Mouse (Mus musculus): ENCODE measurements around the gene Gpx1. TPM values are rescaled to one million over a fixed set of nuclear protein-coding genes. Genes with fewer than 3 reads are reported as not detected.
A peak's percentile ranks its signal among the peaks of the same experiment; 100 is the strongest.

Gene Gpx1
- polyA plus RNA-seq (2012; rRNA removed) = 381 and 444 TPM in 2 replicates

DNA sequence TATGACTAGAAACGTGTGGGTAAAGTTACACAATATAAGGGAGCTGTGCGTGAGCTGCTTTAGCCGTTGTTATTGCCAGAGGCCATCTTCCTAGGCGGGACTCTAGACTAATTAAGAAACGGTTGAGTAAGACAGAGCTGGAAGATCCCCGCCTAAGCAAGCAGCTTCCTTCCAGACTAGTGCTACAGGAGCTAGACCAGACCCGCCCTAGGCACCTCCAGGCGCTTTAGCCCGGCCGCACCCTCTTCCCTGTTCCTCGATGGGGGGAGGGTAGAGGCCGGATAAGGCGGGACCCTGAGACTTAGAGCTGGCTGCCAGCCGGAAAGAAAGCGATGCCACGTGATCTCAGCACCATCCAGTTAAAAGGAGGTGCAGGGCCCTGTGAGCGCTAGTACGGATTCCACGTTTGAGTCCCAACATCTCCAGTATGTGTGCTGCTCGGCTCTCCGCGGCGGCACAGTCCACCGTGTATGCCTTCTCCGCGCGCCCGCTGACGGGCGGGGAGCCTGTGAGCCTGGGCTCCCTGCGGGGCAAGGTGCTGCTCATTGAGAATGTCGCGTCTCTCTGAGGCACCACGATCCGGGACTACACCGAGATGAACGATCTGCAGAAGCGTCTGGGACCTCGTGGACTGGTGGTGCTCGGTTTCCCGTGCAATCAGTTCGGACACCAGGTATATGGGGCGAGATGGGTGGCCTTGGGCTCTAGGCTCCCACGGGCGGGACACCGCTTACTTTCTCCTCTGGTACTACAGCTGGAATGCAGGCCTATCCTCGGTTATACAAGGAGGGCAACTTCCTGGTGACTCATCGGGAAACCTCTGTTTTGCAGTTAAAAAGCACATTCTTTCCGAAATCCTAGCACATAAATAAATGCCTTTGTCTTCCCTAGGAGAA is at the start of gene Gpx1:
Gene Gpx1, plus strand, starts transcription at position 18 of the 896 bp plus-strand sequence.
- TF ChIP-seq POLR2A (IDR thresholded peaks at IDR 0.05; ENCODE audit: borderline replicate concordance, extremely low read depth, insufficient read depth, insufficient read length, poor library complexity, severe bottlenecking) (peak; percentile 87; the same call in 1 of the 2 replicates), CTCF (IDR thresholded peaks at IDR 0.05; ENCODE audit: borderline replicate concordance, extremely low read depth, insufficient read depth, insufficient read length) (no peak)
- peak; percentile 97 for DNase-seq (ENCODE audit: low read depth)

DNA sequence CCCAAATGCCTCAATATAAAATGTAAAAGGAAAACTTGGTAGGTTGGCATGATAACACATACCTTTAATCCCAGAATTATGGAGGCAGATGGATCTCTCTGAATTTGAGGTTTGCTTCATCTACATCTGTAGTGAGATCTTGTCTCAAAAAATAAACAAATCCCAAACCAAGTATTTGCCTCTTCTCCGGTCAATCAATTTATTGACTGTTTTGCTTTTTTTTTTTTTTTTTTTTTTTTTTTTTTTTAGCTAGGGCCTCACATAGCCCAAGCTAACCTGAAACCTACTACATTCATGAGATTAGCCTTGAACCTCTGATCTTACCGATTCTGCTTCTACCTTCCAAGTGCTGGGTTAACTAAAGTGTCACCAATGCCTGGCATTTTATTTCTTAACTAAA is 49.4 kb upstream of the Gpx1 start:
- no peak for DNase-seq (ENCODE audit: low read depth)
- no peak for TF ChIP-seq CTCF (IDR thresholded peaks at IDR 0.05; ENCODE audit: borderline replicate concordance, extremely low read depth, insufficient read depth, insufficient read length)
- no peak for TF ChIP-seq POLR2A (IDR thresholded peaks at IDR 0.05; ENCODE audit: borderline replicate concordance, extremely low read depth, insufficient read depth, insufficient read length, poor library complexity, severe bottlenecking)

DNA sequence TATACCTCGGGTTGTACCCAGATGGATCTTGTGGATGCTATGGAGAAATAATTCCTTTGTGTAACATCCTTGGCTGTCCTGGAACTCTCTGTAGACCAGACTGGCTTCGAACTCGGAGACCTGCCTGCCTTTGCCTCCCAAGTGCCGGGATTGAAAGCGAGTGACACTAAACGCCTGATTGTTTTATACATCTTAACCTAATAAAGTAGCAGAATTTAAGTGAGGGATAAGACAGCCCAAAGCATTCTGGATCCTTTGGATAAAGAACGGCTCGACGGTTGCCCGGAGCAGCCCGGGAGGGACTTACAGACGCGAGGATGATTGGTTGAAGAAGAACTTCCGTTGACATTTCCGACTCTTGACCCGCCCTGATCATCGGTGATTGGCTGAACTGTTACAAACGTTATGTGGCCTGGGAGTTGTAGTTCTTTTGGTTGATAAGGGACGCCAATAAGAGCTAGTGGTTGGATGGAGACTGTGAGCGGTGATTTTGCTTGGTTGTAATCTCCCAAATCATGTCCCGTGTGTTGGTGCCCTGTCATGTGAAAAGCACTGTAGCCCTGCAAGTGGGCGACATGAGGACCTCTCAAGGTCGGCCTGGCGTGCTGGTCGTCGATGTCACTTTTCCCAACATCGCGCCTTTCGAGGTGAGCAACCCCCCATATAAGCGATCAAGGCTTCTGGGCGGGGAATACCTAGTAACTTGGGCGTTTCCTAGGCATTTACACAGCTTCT is 48.5 kb upstream of the Gpx1 start, which contains the start of gene Nicn1:
Gene Nicn1, plus strand, starts transcription at position 414 of the 735 bp plus-strand sequence.
- TF ChIP-seq POLR2A (IDR thresholded peaks at IDR 0.05; ENCODE audit: borderline replicate concordance, extremely low read depth, insufficient read depth, insufficient read length, poor library complexity, severe bottlenecking) = peak; percentile 65; the same call in 1 of the 2 replicates
- TF ChIP-seq CTCF (IDR thresholded peaks at IDR 0.05; ENCODE audit: borderline replicate concordance, extremely low read depth, insufficient read depth, insufficient read length) = no peak
- peak; percentile 100 for DNase-seq (ENCODE audit: low read depth)

DNA sequence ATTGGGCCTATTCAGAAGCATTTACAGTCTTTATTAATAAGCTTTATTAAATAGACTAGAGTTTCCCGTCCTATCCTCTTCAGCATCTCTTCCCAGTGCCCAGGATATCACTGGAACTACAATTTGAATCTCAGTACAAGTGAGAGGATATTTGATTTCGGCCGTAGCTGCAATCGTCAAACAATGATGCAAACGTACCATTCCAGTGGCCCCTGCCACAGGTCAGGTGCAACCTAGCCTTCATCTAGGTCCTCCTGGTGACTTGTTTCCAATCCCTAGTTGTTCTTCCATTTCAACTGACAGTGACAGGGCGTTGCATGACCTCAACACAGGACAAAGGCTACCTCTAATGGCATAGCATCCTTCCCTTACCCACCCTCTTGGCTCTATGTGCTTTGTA is 47.9 kb upstream of the Gpx1 start:
- TF ChIP-seq CTCF (IDR thresholded peaks at IDR 0.05; ENCODE audit: borderline replicate concordance, extremely low read depth, insufficient read depth, insufficient read length) (no peak), POLR2A (IDR thresholded peaks at IDR 0.05; ENCODE audit: borderline replicate concordance, extremely low read depth, insufficient read depth, insufficient read length, poor library complexity, severe bottlenecking) (no peak)
- DNase-seq (ENCODE audit: low read depth) = no peak

DNA sequence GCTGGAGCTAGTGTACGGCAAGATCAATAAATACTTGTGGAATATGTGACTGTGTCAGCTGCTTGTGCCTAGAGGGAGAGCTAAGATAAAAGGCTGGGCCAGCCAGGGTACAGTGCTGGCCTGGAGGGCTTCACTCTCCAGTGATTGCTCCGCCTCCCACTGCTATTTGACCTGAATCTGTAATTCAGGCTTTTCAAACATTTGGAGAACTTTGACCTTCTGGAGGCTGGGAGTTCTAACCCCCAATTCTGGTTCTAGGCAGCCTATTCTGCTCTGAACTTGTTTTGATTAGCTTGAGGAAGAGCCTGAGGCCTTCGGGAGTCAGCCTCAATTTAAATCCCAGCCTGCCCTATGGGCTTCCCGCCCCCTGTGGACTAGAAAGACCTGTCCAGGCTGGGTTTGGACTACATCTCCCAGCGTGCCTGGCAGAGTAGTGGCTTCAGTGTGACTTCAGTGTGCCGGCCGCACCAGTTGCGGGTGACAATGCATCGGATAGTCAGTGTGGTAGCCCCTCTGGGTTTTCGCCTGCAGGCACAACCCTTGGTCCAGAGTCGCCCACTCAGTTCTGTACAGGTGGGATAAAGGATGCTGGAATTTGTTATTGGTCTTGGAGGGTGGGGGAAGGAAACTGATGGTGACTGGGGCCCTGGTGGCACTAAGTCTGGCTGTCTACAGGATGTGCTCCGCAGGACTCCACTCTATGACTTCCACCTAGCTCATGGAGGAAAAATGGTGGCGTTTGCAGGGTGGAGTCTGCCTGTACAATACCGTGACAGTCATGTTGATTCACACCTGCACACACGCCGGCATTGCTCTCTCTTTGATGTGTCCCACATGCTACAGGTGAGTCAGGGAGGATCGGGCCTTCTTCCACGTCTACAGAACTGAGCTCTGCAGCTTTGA is 42.0 kb upstream of the Gpx1 start, which contains the start of gene Amt:
Gene Amt, plus strand, starts transcription at position 401 of the 903 bp plus-strand sequence.
- DNase-seq (ENCODE audit: low read depth) = peak; percentile 57
- TF ChIP-seq CTCF (IDR thresholded peaks at IDR 0.05; ENCODE audit: borderline replicate concordance, extremely low read depth, insufficient read depth, insufficient read length) (no peak), POLR2A (IDR thresholded peaks at IDR 0.05; ENCODE audit: borderline replicate concordance, extremely low read depth, insufficient read depth, insufficient read length, poor library complexity, severe bottlenecking) (no peak)

DNA sequence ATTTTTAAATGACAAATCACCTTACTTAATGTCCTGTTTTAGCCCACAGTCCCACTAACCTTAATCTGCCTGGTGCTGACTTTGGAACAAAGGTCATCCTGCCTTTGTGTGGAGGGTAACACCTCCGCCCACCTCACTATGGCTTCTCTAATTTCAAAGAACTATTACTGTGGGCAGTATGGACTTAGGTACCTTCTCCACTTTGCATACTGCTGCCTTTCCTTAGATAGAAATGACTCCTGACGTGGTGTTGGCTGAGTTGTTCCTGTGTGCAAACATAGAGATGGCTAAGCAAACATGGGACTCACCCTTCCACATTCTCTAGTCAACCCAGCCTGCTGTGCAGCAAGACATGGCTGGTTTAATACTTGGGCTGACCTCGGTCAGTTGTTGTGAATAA is 36.9 kb upstream of the Gpx1 start:
- DNase-seq (ENCODE audit: low read depth) = no peak
- TF ChIP-seq POLR2A (IDR thresholded peaks at IDR 0.05; ENCODE audit: borderline replicate concordance, extremely low read depth, insufficient read depth, insufficient read length, poor library complexity, severe bottlenecking) (no peak), CTCF (IDR thresholded peaks at IDR 0.05; ENCODE audit: borderline replicate concordance, extremely low read depth, insufficient read depth, insufficient read length) (no peak)

DNA sequence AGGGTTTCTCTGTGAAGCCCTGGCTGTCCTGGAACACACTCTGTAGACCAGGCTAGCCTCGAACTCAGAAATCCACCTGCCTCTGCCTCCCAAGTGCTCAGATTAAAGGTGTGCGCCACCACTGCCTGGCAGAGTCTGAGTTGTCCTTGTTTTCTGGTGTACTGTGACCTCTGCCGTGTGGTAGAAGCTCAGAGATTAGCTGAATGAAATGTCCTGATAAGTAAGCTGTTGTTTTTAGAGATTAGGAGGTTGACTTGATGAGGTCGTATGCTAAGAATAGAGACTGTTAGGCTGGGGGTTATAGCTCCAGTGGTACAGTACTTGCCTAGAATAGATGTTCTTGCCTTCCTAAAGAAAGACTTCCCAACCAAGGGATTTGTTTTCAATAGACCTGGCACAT is 34.0 kb upstream of the Gpx1 start:
- DNase-seq (ENCODE audit: low read depth) = no peak

DNA sequence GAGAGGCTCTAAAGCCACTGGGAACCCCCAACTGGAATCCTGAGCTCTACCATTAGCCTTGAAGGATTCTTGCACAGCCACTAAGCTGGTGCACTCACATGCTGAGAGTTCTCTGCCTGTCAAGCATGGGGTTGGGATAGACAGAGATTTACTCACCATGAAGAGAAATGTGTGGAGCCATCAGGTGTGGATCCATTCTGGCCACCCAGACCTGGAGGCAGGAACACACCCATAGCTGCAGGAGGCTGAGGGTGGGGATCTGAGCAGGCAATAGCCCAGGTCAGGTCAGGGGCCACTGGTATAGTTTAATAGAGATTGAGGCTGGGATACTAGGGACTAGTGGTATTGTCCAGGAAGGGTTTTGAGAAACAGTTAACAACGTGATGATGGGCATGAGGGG is 33.5 kb upstream of the Gpx1 start:
- TF ChIP-seq POLR2A (IDR thresholded peaks at IDR 0.05; ENCODE audit: borderline replicate concordance, extremely low read depth, insufficient read depth, insufficient read length, poor library complexity, severe bottlenecking) (no peak), CTCF (IDR thresholded peaks at IDR 0.05; ENCODE audit: borderline replicate concordance, extremely low read depth, insufficient read depth, insufficient read length) (no peak)
- no peak for DNase-seq (ENCODE audit: low read depth)

More for the DNA sequence above, 34.0 kb upstream of the Gpx1 start:
- TF ChIP-seq CTCF (IDR thresholded peaks at IDR 0.05; ENCODE audit: borderline replicate concordance, extremely low read depth, insufficient read depth, insufficient read length) (no peak), POLR2A (IDR thresholded peaks at IDR 0.05; ENCODE audit: borderline replicate concordance, extremely low read depth, insufficient read depth, insufficient read length, poor library complexity, severe bottlenecking) (no peak)

DNA sequence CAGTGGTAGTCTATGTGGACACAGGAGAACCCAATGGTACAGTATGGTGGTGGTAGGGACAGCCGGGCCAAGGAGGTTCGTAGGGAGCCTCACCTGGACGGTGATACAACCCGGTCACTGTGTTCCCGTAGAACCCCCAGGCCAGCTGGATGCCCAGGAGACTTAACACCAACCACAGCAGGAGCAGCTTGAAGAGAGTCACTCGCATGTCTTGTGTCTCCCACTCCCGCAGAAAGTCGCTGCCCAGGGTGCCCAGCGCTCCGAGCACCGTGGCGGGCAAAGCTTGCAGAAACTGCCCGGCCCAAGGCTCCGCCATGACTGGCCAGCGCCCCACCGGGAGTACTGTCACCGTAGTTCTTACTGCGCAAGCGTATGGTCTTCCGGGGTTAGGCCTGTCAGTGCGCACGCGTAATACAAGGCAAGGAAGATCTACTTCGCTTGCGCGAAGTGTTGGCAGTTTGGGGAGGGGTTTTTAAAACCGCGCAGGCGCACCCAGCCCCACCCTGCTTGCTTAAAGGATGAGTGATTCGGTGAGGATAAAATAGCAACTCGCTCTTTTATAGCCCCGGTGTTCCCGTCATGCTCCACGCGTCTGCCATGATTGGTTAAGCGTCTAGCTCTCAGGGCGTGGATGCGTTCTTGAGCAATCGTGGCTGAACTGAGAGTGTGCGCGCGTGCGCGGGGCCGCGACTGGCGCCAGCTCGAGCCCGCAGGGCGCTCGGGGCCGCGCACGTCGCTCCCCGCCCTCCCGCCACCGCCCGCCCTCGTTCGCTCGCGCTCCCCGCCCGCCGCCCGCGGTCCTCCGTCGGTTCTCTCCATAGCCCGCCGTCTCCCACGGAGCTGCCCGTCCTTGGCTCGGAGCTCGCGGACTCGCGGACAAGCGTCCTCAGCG is 32.8 kb upstream of the Gpx1 start, which contains the start of the genes Rhoa and Tcta:
Gene Rhoa, plus strand, starts transcription at position 501 of the 892 bp plus-strand sequence.
Gene Tcta, minus strand, starts transcription at position 532 of the 892 bp plus-strand sequence.
- DNase-seq (ENCODE audit: low read depth) = peak; percentile 100
- TF ChIP-seq POLR2A (IDR thresholded peaks at IDR 0.05; ENCODE audit: borderline replicate concordance, extremely low read depth, insufficient read depth, insufficient read length, poor library complexity, severe bottlenecking) (peak; percentile 72; the same call in 1 of the 2 replicates), CTCF (IDR thresholded peaks at IDR 0.05; ENCODE audit: borderline replicate concordance, extremely low read depth, insufficient read depth, insufficient read length) (no peak)

All from brain, embryonic 14.5 days (tissue).